ENCODE assay signal across 17 mouse cellular contexts in genomic region chr4:151315726-151316125, GRCm38 (mm10).
"Had no signal": no experiment of that assay in that cellular context is flagged by ENCODE, and none has a peak within 500 bp of the region (broad histone marks: within the 10 kb centered on the region; RNA-seq: fewer than 3 reads in every experiment).

No protein-coding gene starts in this region.

- DNase-seq: kidney, adult 18-20 months; kidney, adult 9 months; kidney, postnatal 14 days; kidney, postnatal 4 days; liver, postnatal 0 days; lung, embryonic 14.5 days; retina, postnatal 1 day; thymus, adult 2 months; thymus, postnatal 14 days; thymus, postnatal 4 days had no signal

- H3K9ac ChIP-seq: liver, embryonic 14.5 days; liver, postnatal 0 days; lung, embryonic 14.5 days; neural tube, embryonic 13.5 days had no signal

- H3K4me2 ChIP-seq: liver, embryonic 11.5 days; lung, embryonic 14.5 days; neural tube, embryonic 13.5 days had no signal

- H3K27me3 ChIP-seq: neural tube, embryonic 13.5 days had no signal

- H3K9me3 ChIP-seq: neural tube, embryonic 13.5 days had no signal

- ATAC-seq: intestine, embryonic 16.5 days; liver, postnatal 0 days; lung, postnatal 0 days had no signal

- H3K4me3 ChIP-seq: myocyte; neural tube, embryonic 13.5 days had no signal

- H3K27ac ChIP-seq: liver, embryonic 14.5 days; macrophage; neural tube, embryonic 13.5 days had no signal

- H3K36me3 ChIP-seq: neural tube, embryonic 13.5 days had no signal
